Mouse (Mus musculus): Measurements from ENCODE around the gene Eml6. TPM values are rescaled to one million over a fixed set of nuclear protein-coding genes. Genes with fewer than 3 reads are reported as not detected.
A peak's percentile ranks its signal among the peaks of the same experiment; 100 is the strongest.
"Not testable (repeated sequence)": the region's sequence is repeated elsewhere in the genome, so short reads cannot be mapped to it uniquely, and the experiment has no call there.

Gene Eml6
- total RNA-seq, 2 experiments from 2014 or later: 30.8 to 41.4 TPM

DNA sequence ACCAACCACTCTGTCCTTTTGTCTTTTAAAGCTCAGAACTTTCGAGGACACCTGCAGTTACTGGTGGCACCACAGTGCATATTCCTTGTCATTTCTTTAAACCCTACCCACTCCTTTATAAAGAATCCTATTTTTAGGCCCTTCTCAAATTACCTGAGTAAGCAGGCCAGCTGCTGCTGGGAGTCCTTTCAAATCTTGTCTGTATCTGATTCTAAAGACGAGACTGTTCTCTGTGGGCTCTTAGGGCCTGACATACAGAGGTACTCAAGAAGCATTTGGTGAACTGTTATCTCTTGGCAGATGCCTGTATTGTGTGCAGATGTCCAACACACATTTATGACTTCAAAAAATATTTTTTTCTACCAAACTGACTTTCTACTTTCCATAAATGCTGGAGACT, 231.4 kb downstream of the Eml6 start:
- DNase-seq (ENCODE audit: low spot score in 2 of 2): peak in 1 of 2 experiments; percentile 24

DNA sequence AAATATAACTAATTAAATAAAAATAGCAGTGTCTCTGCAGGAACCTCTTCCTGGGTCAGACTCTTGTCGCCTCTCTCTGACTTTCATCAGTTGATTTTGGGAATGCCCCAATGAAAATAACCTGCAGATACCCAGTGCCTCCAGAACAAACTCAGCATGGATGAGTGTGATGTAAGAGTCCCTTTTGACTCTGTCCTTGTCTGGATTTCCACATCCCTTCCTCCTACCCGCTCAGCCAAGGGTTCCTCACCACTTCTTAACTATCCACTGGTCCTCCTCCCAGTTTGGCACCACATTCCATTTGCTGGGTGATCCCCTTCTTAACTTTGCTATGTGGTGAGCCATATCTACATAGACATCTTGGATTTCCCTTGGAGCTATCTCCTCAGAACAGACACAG, 235.0 kb downstream of the Eml6 start:
- DNase-seq (ENCODE audit: low spot score in 2 of 2): no peak

- DNase-seq (ENCODE audit: low spot score in 2 of 2): peak; percentile 82 to 92
Measured at GRCm38 (mm10) chr11:29788921-29789638, 236.8 kb downstream of the Eml6 start.

DNA sequence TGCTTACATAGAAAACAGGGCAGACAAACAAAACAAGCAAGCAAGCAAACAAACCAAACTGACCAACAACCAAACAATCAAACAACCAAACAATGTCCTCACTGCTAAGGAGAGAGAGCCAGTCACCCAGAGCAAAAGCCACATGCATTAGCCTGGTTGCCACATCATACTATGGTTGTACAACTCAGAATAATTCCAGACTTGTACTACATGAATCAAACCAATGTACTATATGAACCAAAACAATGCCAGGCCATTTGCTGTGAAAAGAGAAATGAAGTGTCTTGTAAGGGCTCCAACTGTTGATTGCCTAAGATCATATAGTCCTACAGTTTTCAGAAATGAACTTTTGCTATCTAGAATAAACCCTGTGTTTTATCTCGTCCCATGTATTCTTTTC, 237.3 kb downstream of the Eml6 start:
- no peak for DNase-seq (ENCODE audit: low spot score in 2 of 2)

DNA sequence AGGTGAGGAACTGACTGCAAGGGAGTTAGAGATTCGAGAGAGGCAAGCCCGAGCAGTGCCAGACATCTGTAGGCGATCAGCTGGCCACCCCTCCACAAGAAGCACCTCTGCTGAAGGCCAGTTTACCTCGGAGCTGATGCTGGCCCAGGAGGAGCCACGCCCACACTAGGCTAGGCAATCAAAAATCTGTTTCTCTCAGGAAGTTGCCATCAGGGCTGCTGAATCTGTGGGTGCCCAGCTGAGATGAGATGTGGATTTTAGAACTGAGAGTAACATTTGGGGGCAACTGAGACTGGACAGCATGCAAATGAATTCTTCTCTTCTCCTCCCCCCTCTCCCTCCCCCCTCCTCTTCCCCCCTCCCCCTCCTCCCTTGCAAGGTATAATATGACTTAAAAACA, 238.4 kb downstream of the Eml6 start:
- DNase-seq (ENCODE audit: low spot score in 2 of 2): no peak

DNA sequence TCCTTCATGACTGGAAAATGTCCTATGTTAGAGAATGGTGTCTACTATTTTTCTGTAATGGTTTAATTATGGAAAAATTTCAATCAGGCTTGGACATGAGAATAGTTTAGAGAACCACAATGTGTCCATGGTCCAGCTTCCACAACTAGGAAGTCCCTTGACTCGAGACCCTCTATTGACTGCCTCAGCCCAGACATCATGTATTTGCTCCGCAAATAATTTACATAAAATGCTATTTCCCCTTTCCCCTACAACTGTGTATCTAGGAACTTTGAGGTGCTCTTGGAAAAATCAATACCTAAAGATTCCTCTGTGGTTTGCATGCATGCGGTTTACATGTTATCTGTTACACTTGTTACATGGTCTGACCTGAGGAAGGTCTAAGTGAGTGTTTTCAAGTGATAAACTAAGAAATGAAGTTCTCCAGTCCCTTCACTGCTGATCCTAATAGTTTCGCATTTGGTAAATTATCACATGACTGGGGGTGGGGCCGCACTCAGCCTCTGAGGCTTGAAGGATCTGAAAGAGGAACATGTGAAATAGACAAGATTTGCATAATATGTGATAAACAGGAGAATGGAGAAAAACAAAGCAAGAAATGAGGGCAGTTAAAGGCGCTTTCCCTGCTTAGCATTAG, 239.1 kb downstream of the Eml6 start:
- DNase-seq (ENCODE audit: low spot score in 2 of 2): no peak

GRCm38 (mm10) chr11:29779409-29780026, 246.3 kb downstream of the Eml6 start:
- DNase-seq (ENCODE audit: low spot score in 2 of 2): no peak

- DNase-seq (ENCODE audit: low spot score in 2 of 2): no peak
Measured at GRCm38 (mm10) chr11:29778936-29779335, 246.9 kb downstream of the Eml6 start.

GRCm38 (mm10) chr11:29777964-29778363, 247.9 kb downstream of the Eml6 start:
- peak; percentile 31 to 46 for DNase-seq (ENCODE audit: low spot score in 2 of 2)

GRCm38 (mm10) chr11:29774760-29775159, 251.1 kb downstream of the Eml6 start:
- DNase-seq (ENCODE audit: low spot score in 2 of 2): no peak

- DNase-seq (ENCODE audit: low spot score in 2 of 2): peak in 1 of 2 experiments; percentile 61
Measured at GRCm38 (mm10) chr11:29774296-29774695, 251.5 kb downstream of the Eml6 start.

DNA sequence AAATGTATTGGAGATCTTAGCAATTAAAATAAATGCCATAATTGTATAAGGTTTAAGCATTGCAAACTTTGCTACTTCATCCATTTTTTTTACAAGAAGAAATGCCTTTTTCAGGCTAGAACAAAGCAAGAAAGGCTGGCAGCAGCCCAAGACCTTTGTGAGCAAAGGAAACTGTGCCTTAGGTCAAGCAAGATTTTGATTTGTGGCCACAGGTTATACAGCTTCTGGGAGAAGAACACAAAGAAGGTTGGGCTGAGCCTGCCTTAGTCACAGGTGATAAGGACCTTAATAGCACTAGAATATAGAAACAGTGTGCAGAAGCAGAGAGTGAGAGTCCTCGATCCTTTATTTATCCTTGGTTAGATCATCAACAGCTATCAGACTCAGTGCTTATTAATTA, 253.6 kb downstream of the Eml6 start:
- DNase-seq (ENCODE audit: low spot score in 2 of 2): no peak

DNA sequence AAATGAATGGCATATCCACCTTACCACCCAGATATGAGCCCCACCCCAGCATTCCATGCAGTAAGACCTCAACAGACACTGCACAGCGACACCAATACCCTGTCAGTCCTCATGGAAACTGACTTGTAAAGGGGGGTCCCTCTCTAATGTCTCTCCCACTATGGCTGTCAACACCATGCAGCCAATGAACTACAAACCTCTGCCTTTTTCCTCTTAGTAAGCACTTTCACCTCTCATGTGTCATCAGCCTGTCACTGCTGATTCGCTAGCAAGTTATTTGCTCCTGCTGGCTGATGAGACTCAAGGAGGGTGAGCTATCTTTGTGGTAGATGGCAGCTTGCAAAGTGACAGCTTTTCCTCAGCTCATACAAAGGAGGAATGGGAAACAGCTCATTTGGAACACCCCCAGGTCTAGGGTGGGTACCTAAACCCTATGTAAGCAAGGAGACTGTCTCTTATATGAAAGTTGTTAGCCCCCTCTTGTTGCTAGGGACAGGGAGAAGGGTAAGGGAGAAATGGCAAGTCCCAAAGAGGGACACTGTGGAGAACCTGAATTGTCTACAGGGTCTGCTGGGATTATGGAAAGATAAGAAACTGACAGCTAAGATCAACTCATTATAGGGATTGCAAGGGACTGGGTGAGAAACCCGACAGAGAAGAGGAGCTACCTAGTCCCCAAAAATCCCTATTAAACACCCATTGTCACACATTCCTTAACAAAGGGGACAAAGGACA, 255.0 kb downstream of the Eml6 start:
- no peak for DNase-seq (ENCODE audit: low spot score in 2 of 2)

DNA sequence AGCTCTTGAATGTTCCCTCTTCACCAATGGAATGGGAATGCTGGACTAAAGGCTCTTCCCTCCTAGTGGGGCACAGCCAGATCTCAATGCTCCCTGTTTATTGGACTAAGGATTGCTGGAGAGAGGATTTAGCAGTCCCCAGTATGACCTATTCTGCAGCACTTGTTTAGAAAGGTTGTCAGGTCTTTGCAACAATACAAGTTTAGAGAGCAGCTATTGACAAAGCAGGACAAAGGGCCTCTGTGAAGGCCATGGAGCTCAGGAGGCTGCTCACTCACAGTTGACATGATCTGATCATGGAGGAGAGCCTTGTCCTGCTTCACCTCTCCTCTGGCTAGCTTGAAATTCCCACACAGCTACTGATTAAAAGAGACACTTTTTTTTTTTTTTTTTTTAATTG, 257.3 kb downstream of the Eml6 start:
- DNase-seq (ENCODE audit: low spot score in 2 of 2): no peak

DNA sequence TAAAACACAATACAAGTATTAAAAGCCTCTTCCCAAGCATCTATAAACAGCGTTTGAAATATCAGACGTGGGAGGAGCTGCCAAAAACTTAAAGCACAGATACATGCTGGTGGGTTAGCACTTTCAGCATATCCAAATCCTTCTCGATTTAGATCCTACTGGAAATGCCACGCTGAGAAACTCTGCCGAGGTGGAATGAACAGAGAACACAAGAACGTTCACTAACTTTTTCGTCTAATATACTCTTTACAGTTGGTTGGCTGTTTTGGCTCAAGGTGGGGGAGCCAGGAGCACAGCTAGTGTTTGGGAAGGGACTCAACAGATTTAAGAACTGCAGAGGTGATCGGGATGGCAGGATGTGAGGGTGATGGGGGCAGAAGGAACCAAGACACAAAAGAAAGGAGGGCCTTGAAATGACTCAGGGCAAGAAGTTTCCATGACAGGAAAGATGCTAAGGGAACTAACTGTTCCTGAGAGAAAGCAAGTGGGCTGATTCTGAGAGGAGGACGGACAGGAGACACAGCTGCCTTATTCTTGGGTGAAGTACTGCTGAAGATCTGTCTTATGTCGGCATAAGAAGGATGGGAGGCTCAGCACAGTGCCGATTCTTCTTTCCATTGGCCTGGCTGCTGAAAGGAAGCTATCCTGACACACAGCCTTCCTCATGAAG, 259.4 kb downstream of the Eml6 start:
- DNase-seq (ENCODE audit: low spot score in 2 of 2): no peak

DNA sequence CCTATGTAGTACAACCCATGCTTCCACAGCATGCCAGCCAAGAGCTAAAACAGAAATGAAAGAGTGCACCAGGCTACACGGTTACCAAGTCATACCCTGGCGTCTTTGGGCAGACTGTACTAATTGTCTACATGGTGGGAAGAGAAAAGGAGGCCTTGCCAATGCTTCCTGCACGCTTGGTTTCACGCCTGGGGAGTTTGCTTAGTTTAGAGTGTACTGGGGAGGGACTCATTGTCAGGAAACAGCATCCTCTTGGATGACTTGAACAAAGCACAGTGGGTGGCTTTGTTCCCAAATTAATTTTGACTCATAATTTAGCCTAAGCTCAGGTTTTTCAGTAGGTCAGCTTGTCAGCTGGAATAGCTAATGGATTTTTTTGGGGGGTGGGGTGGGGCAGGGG, 260.8 kb downstream of the Eml6 start:
- DNase-seq (ENCODE audit: low spot score in 2 of 2): no peak

DNA sequence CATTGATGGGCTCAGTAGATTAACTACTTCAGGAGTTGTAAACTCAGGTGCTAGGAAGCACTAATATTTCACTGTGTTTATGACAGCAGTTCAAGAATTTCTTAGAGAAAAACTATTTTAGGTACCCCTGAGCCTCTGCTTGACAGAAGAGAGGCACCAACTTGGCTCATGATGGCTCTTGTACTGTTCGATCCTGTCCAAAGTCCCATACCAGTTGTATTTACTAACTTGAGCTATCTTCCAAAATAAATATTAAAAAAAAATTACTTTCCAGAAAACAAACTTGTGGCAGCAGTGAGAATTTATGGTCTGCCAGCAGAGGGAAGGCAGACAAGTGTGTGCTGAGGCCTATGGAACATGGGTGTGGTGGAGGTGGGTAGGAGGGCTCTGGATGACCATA, 263.1 kb downstream of the Eml6 start:
- no peak for DNase-seq (ENCODE audit: low spot score in 2 of 2)

GRCm38 (mm10) chr11:29761387-29761786, 264.4 kb downstream of the Eml6 start:
- DNase-seq (ENCODE audit: low spot score in 2 of 2): no peak

GRCm38 (mm10) chr11:29758617-29759016, 267.2 kb downstream of the Eml6 start:
- no peak for DNase-seq (ENCODE audit: low spot score in 2 of 2)

DNA sequence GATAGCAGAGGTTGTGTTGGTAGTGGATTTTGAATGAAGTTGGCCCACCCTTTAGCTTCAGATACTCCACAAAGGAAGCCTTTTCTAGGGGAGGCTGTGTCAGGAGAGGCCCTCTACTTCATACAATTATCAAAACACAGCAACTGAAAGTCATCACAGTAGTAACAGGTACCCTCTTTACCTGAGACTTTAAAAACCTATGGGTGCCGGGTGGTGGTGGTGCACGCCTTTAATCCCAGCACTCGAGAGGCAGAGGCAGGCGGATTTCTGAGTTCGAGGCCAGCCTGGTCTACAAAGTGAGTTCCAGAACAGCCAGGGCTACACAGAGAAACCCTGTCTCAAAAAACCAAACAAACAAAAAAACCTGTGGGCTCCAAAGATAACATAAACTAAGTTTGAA, 269.8 kb downstream of the Eml6 start:
- not testable (repeated sequence) for DNase-seq (ENCODE audit: low spot score in 2 of 2)

Data from layer of hippocampus, postnatal 14 days (tissue).